Comparison of ENCODE assay signal across 18 mouse cellular contexts in genomic region chr5:102001026-102001425, GRCm38 (mm10).
DNase-seq lines count a peak whose midpoint lies in the region; ATAC-seq and TF ChIP-seq lines count a peak whose summit lies in the region.
"Had no signal": no experiment of that assay in that cellular context is flagged by ENCODE, and none has a peak within 500 bp of the region (broad histone marks: within the 10 kb centered on the region; RNA-seq: fewer than 3 reads in every experiment).

No protein-coding gene starts in this region.

- TF ChIP-seq POLR2A in cerebellum, adult 2 months (IDR thresholded peaks at IDR 0.05; ENCODE audit: borderline replicate concordance, insufficient read depth, low read length) = no peak
- no peak for TF ChIP-seq POLR2A in liver, adult 2 months (IDR thresholded peaks at IDR 0.05; ENCODE audit: extremely low read depth, insufficient read depth, low read length)

- no peak for TF ChIP-seq EP300 in liver, postnatal 0 days (IDR thresholded peaks at IDR 0.05; ENCODE audit: low read depth)

- H3K79me2 ChIP-seq in liver, adult 2 months (ENCODE audit: control insufficient read depth, insufficient read depth, low read length) = peaks cover 24% of the 10 kb centered on the region

- no peak overlapping the region for H3K4me2 ChIP-seq in liver, embryonic 11.5 days
- H3K4me2 ChIP-seq in liver, postnatal 0 days (ENCODE audit: low read depth, low read length) = no peak overlapping the region
- H3K4me2 ChIP-seq: embryonic facial prominence, embryonic 13.5 days; hindbrain, embryonic 15.5 days; neural tube, embryonic 12.5 days had no signal

- no peak overlapping the region for H3K9ac ChIP-seq in liver, adult 2 months (ENCODE audit: low read depth, low read length)
- no peak overlapping the region for H3K9ac ChIP-seq in liver, embryonic 11.5 days (ENCODE audit: low read depth, low read length)
- no peak overlapping the region for H3K9ac ChIP-seq in liver, postnatal 0 days (replicated peaks)
- H3K9ac ChIP-seq: embryonic facial prominence, embryonic 13.5 days; hindbrain, embryonic 15.5 days; neural tube, embryonic 12.5 days had no signal

- H3K4me1 ChIP-seq in cerebellum, adult 2 months (ENCODE audit: control insufficient read depth, insufficient read depth, low read length) = peaks cover 13% of the 10 kb centered on the region
- H3K4me1 ChIP-seq in liver, adult 2 months (ENCODE audit: control insufficient read depth, insufficient read depth, low read length) = peaks cover 1% of the 10 kb centered on the region
- no peaks in the 10 kb centered on the region for H3K4me1 ChIP-seq in liver, embryonic 11.5 days (replicated peaks; ENCODE audit: control insufficient read depth, insufficient read depth, low read length)
- H3K4me1 ChIP-seq in liver, postnatal 0 days (ENCODE audit: insufficient read depth) = peaks cover 3% of the 10 kb centered on the region
- H3K4me1 ChIP-seq: hindbrain, embryonic 15.5 days; limb, embryonic 10.5 days; neural tube, embryonic 12.5 days had no signal

- no peaks in the 10 kb centered on the region for H3K27me3 ChIP-seq in cerebellum, adult 2 months (ENCODE audit: control insufficient read depth, insufficient read depth, low read length)
- no peaks in the 10 kb centered on the region for H3K27me3 ChIP-seq in liver, adult 2 months (ENCODE audit: control insufficient read depth, insufficient read depth, low read length)
- H3K27me3 ChIP-seq in liver, embryonic 11.5 days (replicated peaks; ENCODE audit: control insufficient read depth, insufficient read depth, low read length) = no peaks in the 10 kb centered on the region
- H3K27me3 ChIP-seq in liver, postnatal 0 days (ENCODE audit: insufficient read depth, low read length) = no peaks in the 10 kb centered on the region
- H3K27me3 ChIP-seq: embryonic facial prominence, embryonic 13.5 days; hindbrain, embryonic 15.5 days; neural tube, embryonic 12.5 days had no signal

- H3K27ac ChIP-seq in cerebellum, adult 2 months (ENCODE audit: insufficient read depth, low read length) = no peak overlapping the region
- no peak overlapping the region for H3K27ac ChIP-seq in liver, adult 2 months (replicated peaks; ENCODE audit: insufficient read depth, low read depth, low read length)
- H3K27ac ChIP-seq in liver, embryonic 11.5 days (ENCODE audit: low read depth, low read length) = no peak overlapping the region
- H3K27ac ChIP-seq in liver, postnatal 0 days (ENCODE audit: low read depth) = no peak overlapping the region
- H3K27ac ChIP-seq: embryonic facial prominence, embryonic 13.5 days; heart, embryonic 10.5 days; hindbrain, embryonic 15.5 days; limb, embryonic 10.5 days; neural tube, embryonic 12.5 days had no signal

- no peaks in the 10 kb centered on the region for H3K36me3 ChIP-seq in liver, adult 2 months (ENCODE audit: control insufficient read depth, insufficient read depth, low read length)
- H3K36me3 ChIP-seq in liver, embryonic 11.5 days (ENCODE audit: control insufficient read depth, insufficient read depth, low read length) = no peaks in the 10 kb centered on the region; the same call in 1 of the 2 replicates
- no peaks in the 10 kb centered on the region for H3K36me3 ChIP-seq in liver, postnatal 0 days (replicated peaks; ENCODE audit: insufficient read depth, low read length)
- H3K36me3 ChIP-seq: hindbrain, embryonic 15.5 days had no signal

- 22% methylated on average over 8 of the region's 8 CpGs for WGBS in cerebellum, adult 2 months
- 65% methylated on average over 8 of the region's 8 CpGs for WGBS in liver, adult 2 months
- 81% methylated on average over 8 of the region's 8 CpGs for WGBS in liver, embryonic 11.5 days
- 65% methylated on average over 8 of the region's 8 CpGs for WGBS in liver, postnatal 0 days (ENCODE audit: insufficient replicate concordance)

- TF ChIP-seq CTCF in cerebellum, adult 2 months (IDR thresholded peaks at IDR 0.05; ENCODE audit: borderline replicate concordance, insufficient read depth, low read depth, low read length) = peak; percentile 44; the same call in 1 of the 2 replicates
- TF ChIP-seq CTCF in liver, adult 2 months (IDR thresholded peaks at IDR 0.05; ENCODE audit: low read depth, low read length) = peak; percentile 50
- peak; percentile 27; the same call in 1 of the 2 replicates for TF ChIP-seq CTCF in liver, postnatal 0 days (IDR thresholded peaks at IDR 0.05; ENCODE audit: low read depth)

- H3K4me3 ChIP-seq in cerebellum, adult 2 months (replicated peaks; ENCODE audit: insufficient read depth, low read depth, low read length) = no peak overlapping the region
- H3K4me3 ChIP-seq in liver, adult 2 months (ENCODE audit: insufficient read depth, low read depth, low read length) = no peak overlapping the region
- H3K4me3 ChIP-seq in liver, embryonic 11.5 days (ENCODE audit: low read depth, low read length) = no peak overlapping the region
- H3K4me3 ChIP-seq in liver, postnatal 0 days (ENCODE audit: low read depth, low read length) = no peak overlapping the region
- H3K4me3 ChIP-seq: embryonic facial prominence, embryonic 13.5 days; heart, embryonic 10.5 days; hindbrain, embryonic 15.5 days; limb, embryonic 10.5 days; neural tube, embryonic 12.5 days had no signal

- no peak for ATAC-seq in liver, embryonic 11.5 days (replicated peaks; ENCODE audit: low FRiP score)
- ATAC-seq in liver, postnatal 0 days = no peak

- H3K9me3 ChIP-seq in liver, embryonic 11.5 days (ENCODE audit: control insufficient read depth, low read length) = no peaks in the 10 kb centered on the region
- no peaks in the 10 kb centered on the region for H3K9me3 ChIP-seq in liver, postnatal 0 days (ENCODE audit: low read length)
- H3K9me3 ChIP-seq: embryonic facial prominence, embryonic 13.5 days; heart, embryonic 10.5 days; hindbrain, embryonic 15.5 days; limb, embryonic 10.5 days; neural tube, embryonic 12.5 days had no signal

- peak; percentile 44 for DNase-seq in cerebellum, adult 2 months
- DNase-seq in cerebellum, adult 11-12 months = no peak
- peak; percentile 79 for DNase-seq in heart, adult 11 months
- no peak for DNase-seq in heart, postnatal 4 days
- DNase-seq in liver, adult 2 months (ENCODE audit: extremely low read depth, low read depth, low spot score) = no peak
- no peak for DNase-seq in liver, embryonic 11.5 days (ENCODE audit: low spot score)
- no peak for DNase-seq in liver, postnatal 0 days
- DNase-seq in kidney, adult 8-10 months = no peak
- DNase-seq: adrenal gland, adult 8-10 months; gastrocnemius, postnatal 14 days; heart, postnatal 14 days; kidney, adult 9 months; lung, postnatal 36 days had no signal

Comparison
In these comparisons a context has a peak if more than half of its experiments do, and no peak if none do; other contexts are left out.
1. DNase-seq: peak in cerebellum, adult 2 months (2 of 2) and heart, adult 11 months (single experiment); none in cerebellum, adult 11-12 months (single experiment), heart, postnatal 4 days (single experiment), liver, adult 2 months (single experiment), liver, embryonic 11.5 days (single experiment), liver, postnatal 0 days (single experiment) and kidney, adult 8-10 months (0 of 2).
2. Peak in every context shown above with its lines, with median percentiles within 50 percentile points of each other: CTCF ChIP-seq.